Mouse (Mus musculus): ENCODE data around the gene Mff. TPM values are rescaled to one million over a fixed set of nuclear protein-coding genes. Genes with fewer than 3 reads are reported as not detected.
A peak's percentile ranks its signal among the peaks of the same experiment; 100 is the strongest.

The Mff gene
- 216 and 220 TPM in 2 replicates for polyA plus RNA-seq (2014; fragmentation: Nextera tagmentation; extraction: Ambion mirVana)

GRCm38 (mm10) chr1:82724339-82725025 is at the start of gene Mff:
Gene Mff, plus strand, starts transcription at chr1:82724890.
- H3K27ac ChIP-seq (replicated peaks; ENCODE audit: low read depth, low read length) = peak within 1 kb of the TSS; percentile 86
- H3K9ac ChIP-seq (ENCODE audit: low read depth, low read length) = peak within 1 kb of the TSS; percentile 98
- H3K4me2 ChIP-seq (ENCODE audit: low read depth, low read length) = peak within 1 kb of the TSS; percentile 94
- H3K4me1 ChIP-seq (ENCODE audit: control insufficient read depth, insufficient read depth, low read length) = peaks cover 7% of the 10 kb centered on the region
- peaks cover 23% of the 10 kb centered on the region for H3K27me3 ChIP-seq (replicated peaks; ENCODE audit: control insufficient read depth, insufficient read depth, low read length)
- H3K9me3 ChIP-seq (ENCODE audit: control insufficient read depth, low read length) = no peaks in the 10 kb centered on the region
- WGBS = 15% methylated on average over 23 of the region's 38 CpGs
- ATAC-seq (ENCODE audit: low read depth) (peak; percentile 99), DNase-seq (ENCODE audit: low spot score) (peak; percentile 98)
- peaks cover 6% of the 10 kb centered on the region for H3K36me3 ChIP-seq (ENCODE audit: control insufficient read depth, insufficient read depth, low read length)
- peak within 1 kb of the TSS; percentile 92 for H3K4me3 ChIP-seq (ENCODE audit: low read depth, low read length)

GRCm38 (mm10) chr1:82686328-82686727 is 38.4 kb upstream of the Mff start:
- H3K36me3 ChIP-seq (ENCODE audit: control insufficient read depth, insufficient read depth, low read length) = no peaks in the 10 kb centered on the region
- WGBS = 75% methylated on average over 5 of the region's 5 CpGs
- DNase-seq (ENCODE audit: low spot score) (no peak), ATAC-seq (ENCODE audit: low read depth) (no peak)
- no peak overlapping the region for H3K4me2 ChIP-seq (ENCODE audit: low read depth, low read length)
- no peak overlapping the region for H3K27ac ChIP-seq (replicated peaks; ENCODE audit: low read depth, low read length)
- H3K4me3 ChIP-seq (ENCODE audit: low read depth, low read length) = no peak overlapping the region
- H3K9me3 ChIP-seq (ENCODE audit: control insufficient read depth, low read length) = no peaks in the 10 kb centered on the region
- H3K27me3 ChIP-seq (replicated peaks; ENCODE audit: control insufficient read depth, insufficient read depth, low read length) = no peaks in the 10 kb centered on the region
- H3K9ac ChIP-seq (ENCODE audit: low read depth, low read length) = no peak overlapping the region
- no peaks in the 10 kb centered on the region for H3K4me1 ChIP-seq (ENCODE audit: control insufficient read depth, insufficient read depth, low read length)

GRCm38 (mm10) chr1:82686866-82687265 is 37.8 kb upstream of the Mff start:
- 85% methylated on average over 2 of the region's 2 CpGs for WGBS
- Histone ChIP-seq H3K9ac (ENCODE audit: low read depth, low read length) (no peak overlapping the region), H3K36me3 (ENCODE audit: control insufficient read depth, insufficient read depth, low read length) (no peaks in the 10 kb centered on the region)

GRCm38 (mm10) chr1:82687931-82688330 is 36.8 kb upstream of the Mff start:
- no peak overlapping the region for H3K27ac ChIP-seq (replicated peaks; ENCODE audit: low read depth, low read length)
- H3K36me3 ChIP-seq (ENCODE audit: control insufficient read depth, insufficient read depth, low read length) = no peaks in the 10 kb centered on the region
- H3K9me3 ChIP-seq (ENCODE audit: control insufficient read depth, low read length) = no peaks in the 10 kb centered on the region
- no peaks in the 10 kb centered on the region for H3K4me1 ChIP-seq (ENCODE audit: control insufficient read depth, insufficient read depth, low read length)
- 86% methylated on average over 6 of the region's 6 CpGs for WGBS
- DNase-seq (ENCODE audit: low spot score) = no peak
- no peaks in the 10 kb centered on the region for H3K27me3 ChIP-seq (replicated peaks; ENCODE audit: control insufficient read depth, insufficient read depth, low read length)
- no peak overlapping the region for H3K9ac ChIP-seq (ENCODE audit: low read depth, low read length)
- no peak for ATAC-seq (ENCODE audit: low read depth)
- no peak overlapping the region for H3K4me2 ChIP-seq (ENCODE audit: low read depth, low read length)
- no peak overlapping the region for H3K4me3 ChIP-seq (ENCODE audit: low read depth, low read length)

More at GRCm38 (mm10) chr1:82686866-82687265, 37.8 kb upstream of the Mff start:
- ATAC-seq (ENCODE audit: low read depth) (no peak), DNase-seq (ENCODE audit: low spot score) (no peak)
- Histone ChIP-seq H3K4me2 (ENCODE audit: low read depth, low read length) (no peak overlapping the region), H3K4me3 (ENCODE audit: low read depth, low read length) (no peak overlapping the region), H3K27me3 (replicated peaks; ENCODE audit: control insufficient read depth, insufficient read depth, low read length) (no peaks in the 10 kb centered on the region), H3K9me3 (ENCODE audit: control insufficient read depth, low read length) (no peaks in the 10 kb centered on the region), H3K27ac (replicated peaks; ENCODE audit: low read depth, low read length) (no peak overlapping the region), H3K4me1 (ENCODE audit: control insufficient read depth, insufficient read depth, low read length) (no peaks in the 10 kb centered on the region)

- H3K27me3 ChIP-seq (replicated peaks; ENCODE audit: control insufficient read depth, insufficient read depth, low read length) = no peaks in the 10 kb centered on the region
- no peak overlapping the region for H3K4me3 ChIP-seq (ENCODE audit: low read depth, low read length)
- DNase-seq (ENCODE audit: low spot score) = no peak
- WGBS = 36% methylated on average over 3 of the region's 3 CpGs
- no peak overlapping the region for H3K27ac ChIP-seq (replicated peaks; ENCODE audit: low read depth, low read length)
- H3K4me2 ChIP-seq (ENCODE audit: low read depth, low read length) = no peak overlapping the region
- ATAC-seq (ENCODE audit: low read depth) = no peak
- no peaks in the 10 kb centered on the region for H3K9me3 ChIP-seq (ENCODE audit: control insufficient read depth, low read length)
- H3K4me1 ChIP-seq (ENCODE audit: control insufficient read depth, insufficient read depth, low read length) = no peaks in the 10 kb centered on the region
- no peaks in the 10 kb centered on the region for H3K36me3 ChIP-seq (ENCODE audit: control insufficient read depth, insufficient read depth, low read length)
- no peak overlapping the region for H3K9ac ChIP-seq (ENCODE audit: low read depth, low read length)
Observed at GRCm38 (mm10) chr1:82695915-82696314, 28.8 kb upstream of the Mff start.

GRCm38 (mm10) chr1:82717816-82718512 is 6.7 kb upstream of the Mff start:
- no peaks in the 10 kb centered on the region for H3K36me3 ChIP-seq (ENCODE audit: control insufficient read depth, insufficient read depth, low read length)
- WGBS = 74% methylated on average over 9 of the region's 9 CpGs
- ATAC-seq (ENCODE audit: low read depth) = no peak
- H3K9ac ChIP-seq (ENCODE audit: low read depth, low read length) = no peak overlapping the region
- H3K27me3 ChIP-seq (replicated peaks; ENCODE audit: control insufficient read depth, insufficient read depth, low read length) = peaks cover 13% of the 10 kb centered on the region
- DNase-seq (ENCODE audit: low spot score) = no peak
- no peak overlapping the region for H3K4me2 ChIP-seq (ENCODE audit: low read depth, low read length)
- H3K27ac ChIP-seq (replicated peaks; ENCODE audit: low read depth, low read length) = no peak overlapping the region
- H3K4me3 ChIP-seq (ENCODE audit: low read depth, low read length) = no peak overlapping the region
- no peaks in the 10 kb centered on the region for H3K9me3 ChIP-seq (ENCODE audit: control insufficient read depth, low read length)
- no peaks in the 10 kb centered on the region for H3K4me1 ChIP-seq (ENCODE audit: control insufficient read depth, insufficient read depth, low read length)

- peak overlapping the region; percentile 94 for H3K4me2 ChIP-seq (ENCODE audit: low read depth, low read length)
- DNase-seq (ENCODE audit: low spot score) = peak; percentile 79
- H3K9ac ChIP-seq (ENCODE audit: low read depth, low read length) = peak overlapping the region; percentile 98
- peaks cover 23% of the 10 kb centered on the region for H3K27me3 ChIP-seq (replicated peaks; ENCODE audit: control insufficient read depth, insufficient read depth, low read length)
- WGBS = under 1% methylated on average over 29 of the region's 37 CpGs
- peaks cover 7% of the 10 kb centered on the region for H3K4me1 ChIP-seq (ENCODE audit: control insufficient read depth, insufficient read depth, low read length)
- peak overlapping the region; percentile 92 for H3K4me3 ChIP-seq (ENCODE audit: low read depth, low read length)
- no peaks in the 10 kb centered on the region for H3K9me3 ChIP-seq (ENCODE audit: control insufficient read depth, low read length)
- H3K36me3 ChIP-seq (ENCODE audit: control insufficient read depth, insufficient read depth, low read length) = peaks cover 14% of the 10 kb centered on the region
- ATAC-seq (ENCODE audit: low read depth) = peak; percentile 96
- H3K27ac ChIP-seq (replicated peaks; ENCODE audit: low read depth, low read length) = peak overlapping the region; percentile 86
Observed at GRCm38 (mm10) chr1:82725026-82725874, 560 bp downstream of the Mff start.

- DNase-seq (ENCODE audit: low spot score) (no peak), ATAC-seq (ENCODE audit: low read depth) (no peak)
- peak overlapping the region; percentile 92 for H3K4me3 ChIP-seq (ENCODE audit: low read depth, low read length)
- H3K27me3 ChIP-seq (replicated peaks; ENCODE audit: control insufficient read depth, insufficient read depth, low read length) = peaks cover 19% of the 10 kb centered on the region
- 46% methylated on average over 4 of the region's 4 CpGs for WGBS
- H3K4me1 ChIP-seq (ENCODE audit: control insufficient read depth, insufficient read depth, low read length) = peaks cover 7% of the 10 kb centered on the region
- H3K4me2 ChIP-seq (ENCODE audit: low read depth, low read length) = peak overlapping the region; percentile 94
- H3K9me3 ChIP-seq (ENCODE audit: control insufficient read depth, low read length) = no peaks in the 10 kb centered on the region
- no peak overlapping the region for H3K27ac ChIP-seq (replicated peaks; ENCODE audit: low read depth, low read length)
- peaks cover 20% of the 10 kb centered on the region for H3K36me3 ChIP-seq (ENCODE audit: control insufficient read depth, insufficient read depth, low read length)
- H3K9ac ChIP-seq (ENCODE audit: low read depth, low read length) = peak overlapping the region; percentile 98
Observed at GRCm38 (mm10) chr1:82725875-82726185, 1.1 kb downstream of the Mff start.
